Mouse (Mus musculus) neural tube, embryonic 10.5 days (tissue): ENCODE results near the gene Gm49388.
"Not testable (repeated sequence)": the region's sequence is repeated elsewhere in the genome, so short reads cannot be mapped to it uniquely, and the experiment has no call there.

Experiments
- DNase-seq: peaks from one replicate; pipeline ENCODE4 v3.0.0-alpha.2; 2017; ENCODE audit warnings: low spot score; ENCODE audit errors: extremely low spot score

The Gm49388 gene

GRCm38 (mm10) chr7:127837878-127838277 is 52.5 kb downstream of the Gm49388 start:
- DNase-seq: not testable (repeated sequence)

DNA sequence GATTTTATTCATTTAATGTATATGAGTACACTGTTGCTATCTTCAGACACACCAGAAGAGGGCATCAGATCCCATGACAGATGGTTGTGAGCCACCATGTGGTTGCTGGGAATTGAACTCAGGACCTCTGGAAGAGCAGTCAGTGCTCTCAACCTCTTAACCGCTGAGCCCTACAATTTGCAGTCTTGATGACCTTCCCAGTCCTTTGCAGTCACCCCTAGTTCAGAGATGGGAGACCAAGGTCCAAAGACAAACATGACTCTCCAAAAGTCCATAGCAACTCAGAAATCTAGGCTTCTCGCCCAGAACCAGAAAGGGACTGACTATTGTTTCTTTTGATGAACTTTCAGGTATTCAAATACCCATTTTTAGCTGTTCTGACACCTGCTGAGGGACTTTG is 54.6 kb downstream of the Gm49388 start:
- not testable (repeated sequence) for DNase-seq

GRCm38 (mm10) chr7:127840886-127841285 is 55.5 kb downstream of the Gm49388 start:
- DNase-seq: no peak

GRCm38 (mm10) chr7:127841340-127842000 is 56.1 kb downstream of the Gm49388 start:
- DNase-seq: peak; percentile 90

DNA sequence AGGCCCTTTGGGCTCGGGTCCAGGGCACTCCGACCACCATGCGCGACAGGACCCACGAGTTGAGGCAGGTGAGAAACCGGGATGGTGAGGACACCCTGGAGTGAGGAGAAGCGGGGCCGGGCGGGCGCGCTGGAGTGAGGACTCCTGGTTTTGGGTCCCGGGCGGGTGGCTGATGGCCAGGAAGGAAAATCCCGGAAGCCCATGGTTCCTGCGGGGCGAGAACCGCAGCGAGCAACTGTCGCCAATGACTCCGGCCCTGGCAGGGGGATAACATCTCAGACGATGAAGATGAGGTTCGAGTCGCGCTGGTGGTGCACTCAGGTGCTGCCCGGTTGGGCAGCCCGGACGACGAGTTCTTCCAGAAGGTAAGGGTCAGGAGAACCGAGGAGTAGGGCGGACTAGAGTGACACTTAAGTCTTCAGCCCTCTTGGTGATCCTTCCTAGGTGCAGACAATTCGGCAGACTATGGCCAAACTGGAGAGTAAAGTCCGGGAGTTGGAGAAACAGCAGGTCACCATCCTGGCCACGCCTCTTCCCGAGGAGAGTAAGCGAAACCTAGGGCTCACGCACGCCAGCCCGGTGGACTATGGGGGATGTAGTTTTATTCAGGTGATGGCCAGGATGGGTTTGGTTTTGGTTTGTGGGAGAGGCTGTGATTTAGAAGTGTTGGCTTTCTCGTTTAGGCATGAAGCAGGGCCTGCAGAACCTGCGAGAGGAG is 56.8 kb downstream of the Gm49388 start:
- DNase-seq: peak; percentile 64

- DNase-seq: no peak
Observed at GRCm38 (mm10) chr7:127849973-127850875, 64.8 kb downstream of the Gm49388 start.

DNA sequence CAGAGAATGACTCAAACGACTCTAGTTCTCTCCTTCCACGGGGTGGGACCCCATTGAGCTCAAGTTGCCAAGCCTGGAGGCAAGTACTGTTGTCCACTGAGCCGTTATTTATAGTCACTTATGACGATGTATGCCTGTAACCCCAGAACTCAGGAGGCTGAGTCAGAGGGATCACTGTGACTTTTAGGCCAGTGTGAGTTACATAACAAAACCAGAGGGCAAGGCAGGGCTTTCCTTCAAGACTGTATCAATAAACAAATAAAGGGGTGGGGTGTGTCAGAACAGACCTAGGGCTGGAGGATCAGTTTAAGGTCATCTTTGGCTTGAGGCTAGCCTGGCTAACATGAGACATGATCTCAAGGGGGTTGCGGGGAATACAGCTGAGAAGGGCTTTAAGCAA is 65.5 kb downstream of the Gm49388 start:
- DNase-seq: no peak
